Mouse (Mus musculus): ENCODE measurements around the gene Clasp2.

GRCm38 (mm10) chr9:113763123-113763522, 21.9 kb downstream of the Clasp2 start:
- TF ChIP-seq TAL1 (IDR thresholded peaks at IDR 0.05; ENCODE audit: low read length) (no peak), GATA1 (IDR thresholded peaks at IDR 0.05; ENCODE audit: low read length) (no peak)
